8 mouse cellular contexts compared by ENCODE assay signal in the genomic region with DNA sequence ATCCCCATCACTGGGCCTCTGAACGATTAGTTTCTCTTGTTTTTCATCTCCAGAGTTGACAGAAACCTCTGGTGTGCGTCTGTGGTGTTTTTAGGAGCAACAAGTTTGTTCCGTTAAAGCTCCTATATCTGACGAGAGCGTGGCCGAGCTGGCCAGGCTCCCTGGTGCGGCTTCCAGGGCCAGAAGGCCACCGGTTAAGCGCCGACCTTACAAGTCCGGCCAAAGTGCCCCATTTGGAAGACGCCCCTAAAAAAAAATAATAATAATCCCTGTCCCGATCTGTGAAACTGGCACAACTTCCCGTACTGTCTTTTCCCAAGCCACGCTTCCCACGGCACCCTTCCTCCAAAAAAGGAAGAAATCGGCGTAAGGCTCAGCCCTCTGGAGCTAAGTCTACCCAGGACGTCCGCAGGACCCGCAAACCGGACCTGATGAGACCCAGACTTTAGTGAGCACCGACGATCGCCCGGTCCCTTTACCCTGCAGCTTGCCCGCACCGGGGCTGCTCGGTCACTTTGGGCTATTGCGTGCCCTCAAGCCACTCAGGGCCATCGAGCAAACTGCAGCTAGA. TPM values are rescaled to one million over a fixed set of nuclear protein-coding genes. Genes with fewer than 3 reads are reported as not detected.
A peak's percentile ranks its signal among the peaks of the same experiment; 100 is the strongest.
DNase-seq lines count a peak whose midpoint lies in the region; ATAC-seq and TF ChIP-seq lines count a peak whose summit lies in the region.

No protein-coding gene starts in this region.

- POLR2A ChIA-PET in Patski (lab: Charles Lee) = interaction anchor here (0.9 to 2.1 kb wide), 3 partner anchors 13 to 47 kb away, joined by 3 to 8 read pairs (median 6); no protein-coding TSS in a partner anchor

- ATAC-seq in Patski = peak; percentile 32
- no peak for ATAC-seq in heart, embryonic 12.5 days (ENCODE audit: insufficient number of reproducible peaks, low FRiP score)
- ATAC-seq in midbrain, embryonic 16.5 days = no peak

- no peaks in the 10 kb centered on the region for H3K9me3 ChIP-seq in heart, embryonic 12.5 days (replicated peaks)
- no peaks in the 10 kb centered on the region for H3K9me3 ChIP-seq in midbrain, embryonic 16.5 days (replicated peaks; ENCODE audit: control insufficient read depth, low read length, poor library complexity, severe bottlenecking)

- DNase-seq in heart, adult 9 months (ENCODE audit: low spot score in 2 of 2) = peak; percentile 48
- DNase-seq in heart, adult 8-10 months (ENCODE audit: low spot score) = no peak
- no peak for DNase-seq in Patski (ENCODE audit: low read depth, low spot score)
- peak; percentile 36 to 59 for DNase-seq in kidney, postnatal 36 days
- DNase-seq in ovary, postnatal 14 days (ENCODE audit: low spot score) = no peak
- no peak for DNase-seq in layer of hippocampus, adult 9-10 months (ENCODE audit: low spot score)

- H3K9ac ChIP-seq in heart, embryonic 12.5 days = peak overlapping the region; percentile 90
- H3K9ac ChIP-seq in midbrain, embryonic 16.5 days (ENCODE audit: low read depth, low read length) = peak overlapping the region; percentile 67

- under 1% methylated on average over 31 of the region's 31 CpGs for WGBS in heart, embryonic 12.5 days
- 4% methylated on average over 31 of the region's 31 CpGs for WGBS in midbrain, embryonic 16.5 days

- H3K36me3 ChIP-seq in heart, embryonic 12.5 days = no peaks in the 10 kb centered on the region
- no peaks in the 10 kb centered on the region for H3K36me3 ChIP-seq in midbrain, embryonic 16.5 days (ENCODE audit: control insufficient read depth, insufficient read depth, low read length)

- CTCF ChIA-PET in Patski (lab: Charles Lee) = interaction anchor here (0.7 to 1.7 kb wide), 4 partner anchors 47 to 66 kb away, joined by 3 to 4 read pairs (median 4); no protein-coding TSS in a partner anchor

- peak overlapping the region; percentile 76 for H3K4me3 ChIP-seq in heart, embryonic 12.5 days
- H3K4me3 ChIP-seq in midbrain, embryonic 16.5 days (ENCODE audit: low read depth, low read length) = peak overlapping the region; percentile 69

- peak overlapping the region; percentile 77 for H3K4me2 ChIP-seq in heart, embryonic 12.5 days
- peak overlapping the region; percentile 96 for H3K4me2 ChIP-seq in midbrain, embryonic 16.5 days (ENCODE audit: low read length)

- in situ Hi-C loops in Patski (cut with MboI; ENCODE audit: low pct_unique_long_range_greater_than_20kb) = no loop called here

- peak overlapping the region; percentile 92 for H3K27ac ChIP-seq in heart, embryonic 12.5 days (ENCODE audit: poor library complexity, severe bottlenecking)
- no peak overlapping the region for H3K27ac ChIP-seq in midbrain, embryonic 16.5 days (ENCODE audit: low read length)

- peaks cover 41% of the 10 kb centered on the region for H3K4me1 ChIP-seq in heart, embryonic 12.5 days (replicated peaks)
- H3K4me1 ChIP-seq in midbrain, embryonic 16.5 days (ENCODE audit: control insufficient read depth, insufficient read depth, low read length) = peaks cover 19% of the 10 kb centered on the region

- no peak for TF ChIP-seq CTCF in Patski (IDR thresholded peaks at IDR 0.05)

- no peaks in the 10 kb centered on the region for H3K27me3 ChIP-seq in Patski
- no peaks in the 10 kb centered on the region for H3K27me3 ChIP-seq in heart, embryonic 12.5 days (replicated peaks)
- peaks cover 10% of the 10 kb centered on the region for H3K27me3 ChIP-seq in midbrain, embryonic 16.5 days (ENCODE audit: control insufficient read depth, insufficient read depth, low read depth, low read length)

RNA-seq across cellular contexts. Expression of a gene that starts 1.0 kb away (rescaled TPM):
- 100 to 1,000 TPM; 131 to 151 (median 141) TPM for total RNA-seq in heart, adult 8-10 months (2022)
- 27.0 TPM for polyA plus RNA-seq in Patski (2021)
- polyA plus RNA-seq in heart, embryonic 12.5 days (2016; fragmentation: Nextera tagmentation; extraction: Ambion mirVana) = 27.0 and 28.1 TPM in 2 replicates
- polyA plus RNA-seq in midbrain, embryonic 16.5 days (2015; fragmentation: Nextera tagmentation; extraction: Ambion mirVana) = 4.2 and 4.6 TPM in 2 replicates

Comparison
In these comparisons a context has a peak if more than half of its experiments do, and no peak if none do; other contexts are left out.
1. DNase-seq: peak in heart, adult 9 months (2 of 2) and kidney, postnatal 36 days (2 of 2); none in heart, adult 8-10 months (single experiment), Patski (single experiment), ovary, postnatal 14 days (single experiment) and layer of hippocampus, adult 9-10 months (single experiment).